Mouse (Mus musculus): ENCODE data around the gene Atad3a.

DNA sequence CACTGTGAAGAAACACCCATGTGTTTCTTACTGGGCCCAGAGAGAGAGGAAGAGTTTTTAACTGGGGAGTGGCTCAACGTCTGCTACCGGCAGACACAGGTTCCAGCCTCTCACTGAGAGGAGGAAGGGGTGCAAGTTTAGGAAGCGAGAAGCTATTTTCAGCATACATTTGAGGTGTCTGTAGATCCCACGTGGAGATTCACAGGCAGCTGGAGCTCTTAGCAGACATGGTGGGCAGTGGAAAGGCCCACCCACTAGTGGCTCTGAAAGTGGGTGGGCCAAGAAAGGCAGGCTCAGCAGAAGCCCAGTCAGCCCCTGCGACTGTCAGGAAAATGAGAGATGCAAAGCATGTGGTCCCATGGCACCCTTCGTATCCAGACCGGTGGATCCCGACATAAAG, 22.6 kb downstream of the Atad3a start:
- TF ChIP-seq GATA1 (IDR thresholded peaks at IDR 0.05; ENCODE audit: low read length) = no peak
- no peak for TF ChIP-seq TAL1 (IDR thresholded peaks at IDR 0.05; ENCODE audit: low read length)

All from erythroblast, embryonic 14.5 days (primary cell).